Mouse (Mus musculus) ES-CJ7 (cell line): ENCODE results near the gene Alad.
A peak's percentile ranks its signal among the peaks of the same experiment; 100 is the strongest.
"Not testable (repeated sequence)": the region's sequence is repeated elsewhere in the genome, so short reads cannot be mapped to it uniquely, and the experiment has no call there.

Source experiments
- DNase-seq: peaks from one replicate; pipeline ENCODE4 v3.0.0; 2011; ENCODE audit warnings: low read depth, low spot score

Gene Alad

DNA sequence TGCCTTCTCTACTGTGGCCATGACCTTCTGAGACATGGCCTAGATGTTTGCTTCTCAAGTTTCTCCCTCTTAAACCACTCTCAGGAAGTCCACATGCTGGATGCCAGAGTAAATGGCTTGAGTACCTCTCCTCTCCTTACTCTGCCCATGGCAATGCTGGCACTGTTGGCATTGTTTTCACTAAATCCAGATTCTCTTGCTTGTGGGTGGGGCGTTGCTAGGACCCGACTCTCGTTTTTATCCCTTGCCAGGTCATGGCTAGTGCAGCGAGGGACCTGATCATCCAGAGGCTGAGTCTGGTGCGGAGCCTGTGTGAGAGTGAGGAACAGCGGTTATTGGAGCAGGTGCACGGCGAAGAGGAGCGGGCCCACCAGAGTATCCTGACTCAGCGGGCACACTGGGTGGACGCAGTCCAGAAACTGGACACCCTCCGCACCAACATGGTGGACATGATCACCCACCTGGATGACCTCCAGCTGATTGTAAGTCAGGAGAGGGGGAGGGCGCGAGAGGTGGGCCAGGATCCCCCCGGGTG lies 33.5 kb downstream of the Alad start:
- no peak for DNase-seq

DNA sequence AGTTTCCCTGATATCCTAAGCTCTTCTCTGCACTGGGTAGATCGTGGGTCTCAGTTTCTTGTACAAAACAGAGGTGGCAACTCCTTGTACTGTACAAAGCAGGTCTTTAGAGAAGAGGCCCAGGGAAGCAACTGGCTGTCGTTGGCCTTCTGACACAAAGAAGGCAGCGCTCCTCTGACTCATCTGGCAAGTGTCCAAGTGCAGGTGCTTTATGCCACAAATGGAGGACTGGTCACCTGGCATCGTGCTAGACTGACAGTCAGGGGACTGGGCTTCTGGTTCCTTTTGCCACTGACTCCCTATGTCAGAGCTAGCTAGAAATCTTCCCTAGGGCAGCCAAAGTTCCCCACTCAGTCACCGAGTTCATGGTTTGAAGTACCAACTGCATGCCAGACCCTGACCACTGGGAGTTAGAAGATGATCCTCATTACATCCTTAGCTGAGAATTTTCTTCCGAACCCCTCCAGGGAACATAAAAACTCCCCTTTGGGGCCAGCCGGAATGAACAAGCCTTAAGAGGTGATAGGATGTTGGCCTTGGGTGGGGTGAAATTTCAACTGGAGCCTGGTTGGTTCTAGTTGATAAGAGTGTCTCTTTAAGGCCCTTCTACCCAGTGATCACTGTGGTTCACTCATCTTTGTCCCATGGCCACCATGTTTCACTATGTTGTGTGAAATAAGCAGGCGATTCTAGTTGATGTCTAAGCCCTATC lies 34.1 kb downstream of the Alad start:
- DNase-seq, result no peak

GRCm38 (mm10) chr4:62484928-62485327 lies 34.8 kb downstream of the Alad start:
- no peak for DNase-seq

DNA sequence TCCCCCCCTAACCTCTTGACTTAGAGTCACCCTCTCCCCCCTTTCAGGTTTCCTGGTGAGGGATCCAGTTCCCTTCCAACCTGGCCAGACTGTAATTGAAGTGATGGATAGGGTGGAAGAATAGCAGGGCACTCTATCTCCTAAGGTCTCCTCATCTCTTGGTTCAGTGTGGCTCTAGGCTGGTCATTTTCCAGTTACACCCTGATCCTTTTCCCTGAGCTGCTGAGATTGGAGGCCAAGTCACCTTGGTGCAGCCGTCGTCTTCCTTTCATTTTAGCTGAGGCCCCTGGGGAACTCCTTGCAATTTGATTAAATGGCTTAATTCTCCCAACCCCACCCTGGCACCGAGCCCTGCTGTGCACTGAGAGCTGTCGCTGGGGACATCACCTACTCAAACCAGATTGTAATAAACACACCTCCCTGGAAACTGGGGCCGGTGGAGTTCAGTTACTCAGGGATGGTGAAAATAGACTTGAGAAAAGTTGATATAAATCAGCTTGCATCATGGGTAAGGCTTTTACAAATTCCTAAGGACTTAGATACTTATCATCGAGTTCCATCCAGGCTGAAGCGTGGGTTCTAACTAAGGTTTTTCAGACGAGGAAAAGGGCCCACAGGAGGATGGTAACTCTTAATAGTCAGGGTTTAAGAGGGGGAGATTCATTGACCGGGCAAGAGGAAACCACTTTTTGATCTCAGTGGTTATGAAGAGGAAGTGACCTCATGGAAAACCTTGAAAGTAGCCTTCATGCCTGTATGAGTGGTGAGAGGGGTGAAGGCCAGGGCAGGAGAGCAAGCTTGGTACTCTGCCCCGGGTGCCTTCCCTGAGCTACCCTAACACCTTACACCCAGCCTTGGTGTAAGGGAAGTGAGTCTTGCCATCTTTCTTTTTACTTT lies 38.8 kb downstream of the Alad start:
- no peak for DNase-seq

DNA sequence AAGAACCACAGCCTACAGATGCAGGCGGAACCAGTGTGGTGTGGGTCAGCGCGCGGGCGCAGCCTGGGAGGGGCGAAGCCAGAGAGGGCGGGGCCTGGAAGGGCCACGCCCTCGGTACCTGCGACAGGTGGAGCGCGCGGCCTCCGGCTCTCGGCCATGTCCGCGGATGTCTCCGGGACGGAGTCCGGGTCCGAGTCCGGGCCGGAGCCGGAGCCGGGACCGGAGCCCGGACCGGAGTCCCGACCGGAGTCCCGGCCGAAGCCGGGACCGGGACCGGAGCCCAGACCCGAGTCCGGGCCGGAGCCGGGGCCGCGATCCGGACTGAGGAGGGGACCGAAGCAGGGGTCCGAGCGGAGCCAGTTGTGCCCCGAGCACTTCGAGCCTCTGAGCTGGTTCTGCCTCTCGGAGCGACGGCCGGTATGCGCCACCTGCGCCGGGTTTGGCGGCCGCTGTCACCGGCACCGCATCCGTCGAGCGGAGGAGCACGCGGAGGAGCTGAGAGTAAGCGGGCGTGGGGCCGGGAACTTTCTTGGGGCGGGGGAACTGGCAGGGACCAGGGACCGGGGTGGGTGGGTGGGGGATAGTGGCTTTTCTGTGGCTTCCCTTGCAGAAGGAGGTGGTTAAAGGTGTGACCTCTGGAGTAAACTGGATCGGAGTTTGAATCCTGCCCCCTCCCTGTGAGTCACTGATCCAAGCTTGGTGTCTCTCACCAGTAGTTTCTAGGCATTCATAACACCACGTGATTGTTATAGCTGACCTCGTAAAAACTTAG lies 39.6 kb downstream of the Alad start, which contains the start of gene Bspry:
Gene Bspry, plus strand, starts transcription at position 117 of the 772 bp plus-strand sequence.
- DNase-seq, result peak; percentile 77

GRCm38 (mm10) chr4:62479593-62479936 lies 40.2 kb downstream of the Alad start:
- not testable (repeated sequence) for DNase-seq

- no peak for DNase-seq
Measured at GRCm38 (mm10) chr4:62477542-62478244, 42.0 kb downstream of the Alad start.

DNA sequence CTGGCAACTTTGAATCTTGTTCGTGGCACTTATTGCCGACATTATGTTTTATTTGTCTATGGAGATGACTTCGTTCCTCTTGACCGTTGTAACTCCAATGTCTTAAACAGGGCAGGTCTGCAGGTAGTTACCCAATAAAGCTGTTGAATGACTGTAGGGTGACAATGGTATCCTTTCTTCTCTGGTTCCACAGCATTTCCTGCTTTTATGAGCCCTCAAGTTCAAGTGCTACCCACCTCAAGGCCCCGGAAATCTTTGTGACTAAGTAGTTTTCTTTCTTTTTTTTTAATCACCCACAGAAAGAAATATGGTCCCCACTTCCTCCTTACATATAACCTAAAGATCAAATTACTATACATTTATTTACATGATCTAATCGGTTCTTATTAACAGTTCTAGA lies 43.9 kb downstream of the Alad start:
- DNase-seq, result no peak

GRCm38 (mm10) chr4:62475131-62475530 lies 44.6 kb downstream of the Alad start:
- DNase-seq, result no peak

- no peak for DNase-seq
Measured at GRCm38 (mm10) chr4:62472071-62472470, 47.6 kb downstream of the Alad start.

GRCm38 (mm10) chr4:62470598-62471051 lies 49.1 kb downstream of the Alad start, which contains the start of gene Wdr31:
Wdr31 (minus strand) TSS chr4:62470896.
- DNase-seq, result peak; percentile 82

GRCm38 (mm10) chr4:62468158-62468557 lies 51.6 kb downstream of the Alad start:
- DNase-seq, result peak; percentile 56

GRCm38 (mm10) chr4:62463124-62463523 lies 56.6 kb downstream of the Alad start:
- no peak for DNase-seq

- DNase-seq, result no peak
Measured at GRCm38 (mm10) chr4:62460348-62460747, 59.4 kb downstream of the Alad start.
